Mouse (Mus musculus) heart, adult 2 months (tissue): ENCODE measurements around the gene Podxl2.

Experiments used
- CTCF ChIP-seq: fragments of 200-600 bp; IDR thresholded peaks from 2 replicates; pipeline ENCODE4 v1.8.1; 2022; ENCODE audit warnings: antibody characterized with exemption, mild to moderate bottlenecking, moderate library complexity
- EP300 ChIP-seq: fragments of 200-500 bp; IDR thresholded peaks from 2 replicates; pipeline ENCODE4 v1.6.1; 2011; ENCODE audit warnings: low read depth, low read length, control low read depth; ENCODE audit not compliant: insufficient read depth
- POLR2A ChIP-seq: fragments of 200-500 bp; IDR thresholded peaks from 2 replicates; pipeline ENCODE4 v1.6.1; 2011; ENCODE audit warnings: mild to moderate bottlenecking, low read depth, low read length, control low read depth; ENCODE audit not compliant: insufficient read depth

DNA sequence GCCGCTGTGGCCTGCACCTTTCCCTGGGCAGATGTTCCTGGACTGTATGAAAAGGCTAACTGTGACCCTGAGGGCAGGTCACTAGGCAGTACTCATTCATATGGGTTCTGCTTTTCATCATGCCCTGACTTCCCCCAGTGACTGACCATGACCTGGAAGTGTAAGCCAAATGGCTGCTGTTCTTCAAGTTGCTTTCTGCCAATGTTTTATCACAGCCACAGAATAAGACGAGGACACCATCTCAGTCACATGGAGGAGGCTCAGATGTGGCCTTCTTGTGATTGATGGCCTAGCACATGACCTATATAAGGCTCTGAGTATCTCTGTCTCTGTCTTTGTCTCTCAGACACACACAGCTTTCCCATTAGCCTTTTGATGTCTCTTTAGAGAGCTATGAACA, 27.3 kb downstream of the Podxl2 start:
- no peak for TF ChIP-seq CTCF
- TF ChIP-seq POLR2A: no peak
- no peak for TF ChIP-seq EP300
